Mouse (Mus musculus): Measurements from ENCODE around the gene Cmtm1.
"Not testable (repeated sequence)": the region's sequence is repeated elsewhere in the genome, so short reads cannot be mapped to it uniquely, and the experiment has no call there.

The Cmtm1 gene

GRCm38 (mm10) chr8:104309441-104310155 lies at the start of gene Cmtm1, which contains the start of gene Gm45711:
Cmtm1 (minus strand) TSS chr8:104310145.
Gm45711 (minus strand) TSS chr8:104310081.
- not testable (repeated sequence) for DNase-seq

- DNase-seq: no peak
These were observed 48.7 kb upstream of the Cmtm1 start for GRCm38 (mm10) chr8:104358637-104359036.

- DNase-seq: no peak
These were observed 44.6 kb upstream of the Cmtm1 start for GRCm38 (mm10) chr8:104354504-104354903.

DNA sequence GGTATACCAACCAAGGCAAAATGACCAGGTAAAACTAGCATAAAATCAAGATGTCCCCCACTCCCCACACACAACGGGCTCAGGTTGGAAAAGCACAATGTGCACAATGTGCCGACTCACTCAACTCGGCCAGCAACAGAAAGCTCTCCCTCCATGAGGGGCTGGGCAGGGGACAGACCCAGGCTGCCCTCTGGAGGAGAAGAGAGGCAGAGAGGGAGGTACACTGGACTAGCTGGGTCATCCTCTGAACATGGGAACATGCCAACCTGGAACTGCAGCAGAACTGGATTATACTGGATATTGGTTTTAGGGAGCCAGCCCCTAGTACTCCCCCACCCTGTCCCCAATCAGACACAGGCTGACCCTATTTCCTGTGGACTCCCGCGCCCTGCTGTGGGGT lies 43.2 kb upstream of the Cmtm1 start:
- DNase-seq: no peak

DNA sequence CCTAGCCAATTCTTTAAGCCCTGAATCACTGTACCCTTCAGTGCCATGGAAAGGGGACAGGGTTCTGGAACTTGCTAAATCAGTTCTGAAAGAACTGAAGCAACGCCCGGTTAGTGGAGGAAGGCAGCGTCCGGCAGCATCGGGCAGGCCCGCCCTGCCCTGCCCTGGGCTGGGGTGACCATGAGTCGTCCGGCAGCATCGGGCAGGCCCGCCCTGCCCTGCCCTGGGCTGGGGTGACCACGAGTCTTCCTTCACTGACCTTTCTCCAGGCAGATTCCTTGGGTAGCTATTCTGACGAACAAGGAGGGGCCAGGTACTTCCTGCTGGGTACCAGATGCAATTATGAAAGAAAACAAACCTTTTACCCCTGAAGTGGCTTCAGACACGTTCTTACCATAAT lies 40.1 kb upstream of the Cmtm1 start:
- no peak for DNase-seq

GRCm38 (mm10) chr8:104348971-104349370 lies 39.0 kb upstream of the Cmtm1 start:
- DNase-seq: no peak

- DNase-seq: no peak
These were observed 36.8 kb upstream of the Cmtm1 start for GRCm38 (mm10) chr8:104346706-104347105.

GRCm38 (mm10) chr8:104344622-104345021 lies 34.7 kb upstream of the Cmtm1 start:
- no peak for DNase-seq

GRCm38 (mm10) chr8:104343957-104344356 lies 34.0 kb upstream of the Cmtm1 start:
- peak; percentile 89 for DNase-seq

GRCm38 (mm10) chr8:104342426-104342825 lies 32.5 kb upstream of the Cmtm1 start:
- DNase-seq: no peak

DNA sequence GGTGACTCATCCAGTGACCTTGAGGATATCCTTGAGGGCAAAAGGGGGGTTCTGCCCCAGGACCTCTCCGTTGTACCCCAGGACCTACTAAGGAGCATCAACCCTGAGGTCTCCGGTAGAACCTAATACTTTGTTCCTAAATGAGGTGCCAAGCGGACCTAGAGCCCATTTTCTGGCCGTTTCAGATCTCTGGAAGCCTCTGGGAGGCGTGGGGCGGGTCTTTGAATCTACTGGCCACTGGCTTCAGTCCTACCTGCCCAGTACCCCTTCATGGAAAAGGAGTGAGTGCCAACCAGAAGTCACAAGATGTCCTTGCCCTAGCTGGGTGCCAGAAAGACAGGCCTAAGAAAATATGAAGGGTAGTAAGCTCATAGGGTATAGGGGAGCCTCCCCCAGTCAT lies 31.7 kb upstream of the Cmtm1 start:
- DNase-seq: no peak

DNA sequence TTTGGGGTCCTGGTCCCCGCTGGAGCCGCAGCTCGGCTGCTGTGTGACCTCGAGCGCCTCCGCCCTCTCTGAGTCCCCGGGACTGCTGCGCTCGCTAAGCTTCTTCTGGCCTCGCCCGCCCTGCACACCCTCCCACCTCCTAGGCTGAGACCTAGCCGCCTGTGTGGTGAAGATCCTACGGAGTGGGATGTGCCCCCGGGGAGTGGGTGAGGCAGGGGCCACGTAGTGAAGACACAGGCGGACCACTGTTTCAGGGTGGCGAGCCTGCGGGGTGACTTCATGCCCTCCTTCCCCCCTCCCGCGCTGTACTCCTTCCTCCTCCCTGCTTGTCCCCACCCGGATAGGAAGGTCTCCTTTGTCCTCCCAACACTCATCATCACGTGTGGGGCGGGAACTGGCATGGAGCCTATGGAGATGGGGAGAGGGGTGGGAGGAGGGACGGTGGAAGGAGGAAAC lies 31.2 kb upstream of the Cmtm1 start:
- peak; percentile 54 for DNase-seq

GRCm38 (mm10) chr8:104340233-104341105 lies 30.5 kb upstream of the Cmtm1 start:
- DNase-seq: peak; percentile 74

GRCm38 (mm10) chr8:104339983-104340232 lies 30.0 kb upstream of the Cmtm1 start:
- DNase-seq: no peak

DNA sequence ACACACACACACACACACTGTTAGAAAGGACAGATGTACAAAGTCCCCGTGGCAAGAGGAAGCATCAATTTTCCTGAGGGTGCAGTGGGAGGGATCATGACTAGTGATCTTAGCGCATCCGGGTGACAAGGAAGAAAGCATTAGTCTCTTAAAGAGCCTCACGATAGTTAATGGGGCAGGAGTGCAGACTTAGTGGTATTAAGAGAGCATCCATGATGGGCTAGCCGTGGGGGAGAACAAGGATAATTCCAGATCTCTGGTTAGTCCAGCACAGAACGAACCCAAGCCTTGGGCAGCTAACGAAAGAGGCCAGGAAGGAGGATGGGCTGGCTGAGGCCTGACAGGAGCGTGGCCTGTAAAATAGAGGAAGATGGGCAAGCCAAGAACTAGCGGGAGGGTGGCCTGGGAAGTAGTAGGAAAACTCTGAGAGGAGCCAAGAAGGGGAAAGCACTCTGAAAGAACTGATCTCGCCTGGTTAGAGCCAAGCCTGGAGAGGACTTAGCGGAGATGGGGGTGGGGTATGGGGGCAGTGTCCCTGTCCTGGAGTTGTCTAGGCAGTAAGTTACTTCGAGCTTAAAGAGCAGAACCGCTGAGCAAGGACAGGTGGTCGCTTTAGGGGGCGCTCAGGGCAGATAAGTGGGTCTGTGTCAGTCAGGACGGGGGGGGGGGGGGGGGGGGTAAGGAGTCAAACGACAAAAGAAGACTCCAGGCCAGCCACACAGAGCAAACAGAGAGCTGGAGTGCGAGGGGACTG lies 29.5 kb upstream of the Cmtm1 start, which contains the start of gene Cmtm3:
TSS of gene Cmtm3 (plus strand) at position 182 of the 754 bp plus-strand sequence.
- DNase-seq: no peak

- no peak for DNase-seq
These were observed 27.9 kb upstream of the Cmtm1 start for GRCm38 (mm10) chr8:104337890-104338289.

- no peak for DNase-seq
These were observed 26.9 kb upstream of the Cmtm1 start for GRCm38 (mm10) chr8:104336806-104337205.

- no peak for DNase-seq
These were observed 24.3 kb upstream of the Cmtm1 start for GRCm38 (mm10) chr8:104334196-104334595.

DNA sequence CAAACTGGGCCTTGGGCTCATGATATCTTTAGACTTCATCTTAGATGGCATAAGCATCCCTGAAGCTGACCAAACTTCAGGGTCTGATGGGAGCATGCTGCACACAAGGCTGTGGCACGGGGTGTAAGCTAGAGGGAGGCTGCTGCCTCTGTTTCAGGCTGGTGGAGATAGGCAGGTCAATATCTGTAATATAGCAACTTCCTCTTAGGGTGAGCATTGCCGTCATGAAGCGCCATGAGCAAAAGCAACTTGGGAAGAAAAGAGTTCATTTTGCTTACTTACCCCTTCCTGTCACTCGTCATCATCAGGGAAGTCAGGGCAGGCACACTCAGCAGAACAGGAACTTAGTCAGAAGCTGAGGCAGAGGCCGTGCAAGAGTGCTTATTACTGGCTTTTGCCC lies 23.8 kb upstream of the Cmtm1 start:
- DNase-seq: no peak

DNA sequence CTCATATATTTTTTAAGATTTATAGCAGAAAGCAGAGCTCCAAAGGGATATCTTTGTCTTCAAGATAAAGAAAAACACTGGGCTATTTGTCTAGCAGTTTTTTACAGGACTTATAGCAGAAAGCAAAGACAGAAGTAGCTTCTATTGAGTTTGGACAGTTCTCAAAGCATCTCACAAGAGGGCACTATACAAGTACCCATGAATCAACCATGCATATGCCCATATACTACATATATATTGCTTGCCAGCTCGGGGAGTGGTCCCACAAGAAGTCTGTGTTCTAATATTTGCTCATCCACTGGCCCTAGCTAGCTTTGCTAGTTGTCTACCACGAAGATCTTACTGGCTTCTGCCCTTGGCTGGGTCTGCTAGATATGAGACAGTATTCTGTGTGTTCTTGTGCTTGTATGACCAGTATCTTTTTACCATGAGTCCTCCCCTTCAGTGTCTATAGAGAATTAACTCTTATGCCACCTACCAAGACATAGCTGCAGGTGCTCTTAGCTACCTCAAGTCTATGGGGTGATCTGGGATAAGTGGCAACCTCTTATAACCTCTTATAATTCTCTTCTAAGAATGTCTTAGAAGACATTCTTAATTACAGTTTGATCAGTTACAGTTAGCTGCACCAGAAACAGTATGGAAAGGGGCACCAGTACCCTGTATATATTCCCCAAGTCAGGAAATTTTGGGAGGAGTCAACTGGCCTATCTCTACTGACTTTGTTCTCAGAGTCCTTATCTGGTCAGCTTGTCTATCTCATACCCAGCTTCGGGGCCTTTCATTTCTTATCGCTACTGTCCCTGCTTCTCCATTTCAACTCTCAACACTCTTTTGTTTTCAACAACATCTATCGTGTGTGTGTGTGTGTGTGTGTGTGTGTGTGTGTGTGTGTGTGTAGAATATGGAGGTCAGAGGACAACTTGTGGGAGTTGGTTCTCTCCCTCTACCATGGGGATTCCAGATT lies 23.0 kb upstream of the Cmtm1 start:
- no peak for DNase-seq

GRCm38 (mm10) chr8:104321930-104322329 lies 12.0 kb upstream of the Cmtm1 start, which contains the start of gene Cmtm2b:
Cmtm2b (plus strand) TSS chr8:104322230.
- DNase-seq: not testable (repeated sequence)

- DNase-seq: not testable (repeated sequence)
These were observed 11.3 kb upstream of the Cmtm1 start, which contains the start of gene Gm11020 for GRCm38 (mm10) chr8:104321267-104321666. Gm11020 (plus strand) TSS chr8:104321567.

Data from right cerebral cortex, postnatal 14 days (tissue).